Mouse (Mus musculus) urinary bladder, postnatal 25 days (tissue): ENCODE results near the gene Krtdap.

Source experiments
- DNase-seq: peaks from one replicate; pipeline ENCODE4 v3.0.0; 2022; ENCODE audit warnings: low spot score

The Krtdap gene

GRCm38 (mm10) chr7:30840306-30840705 lies 52.6 kb downstream of the Krtdap start:
- DNase-seq = no peak
